Mouse (Mus musculus) spleen, postnatal 4 days (tissue): ENCODE results near the gene 4930524J08Rik.

ENCODE experiments used
- DNase-seq, 2 experiments: peaks; one replicate each; pipeline ENCODE4 v3.0.0; 2022; ENCODE audit warnings: low spot score in 2 of 2

Gene 4930524J08Rik

GRCm38 (mm10) chr5:100005431-100005830 lies 26.6 kb downstream of the 4930524J08Rik start:
- DNase-seq = peak in 1 of 2 experiments; percentile 34

GRCm38 (mm10) chr5:100005896-100006295 lies 27.0 kb downstream of the 4930524J08Rik start:
- DNase-seq = no peak

- no peak for DNase-seq
Observed at GRCm38 (mm10) chr5:100006324-100007039, 27.6 kb downstream of the 4930524J08Rik start.

- DNase-seq = no peak
Observed at GRCm38 (mm10) chr5:100007040-100007375, 28.1 kb downstream of the 4930524J08Rik start.

- no peak for DNase-seq
Observed at GRCm38 (mm10) chr5:100008485-100008884, 29.6 kb downstream of the 4930524J08Rik start.

- DNase-seq = no peak
Observed at GRCm38 (mm10) chr5:100012599-100012998, 33.7 kb downstream of the 4930524J08Rik start.

- DNase-seq = no peak
Observed at GRCm38 (mm10) chr5:100020089-100020488, 41.2 kb downstream of the 4930524J08Rik start.

GRCm38 (mm10) chr5:100024403-100024802 lies 45.5 kb downstream of the 4930524J08Rik start:
- DNase-seq = no peak

GRCm38 (mm10) chr5:100024868-100025267 lies 46.0 kb downstream of the 4930524J08Rik start:
- no peak for DNase-seq
